Mouse (Mus musculus) embryonic fibroblast, embryonic 13.5 days (primary cell): ENCODE measurements around the gene Ccl25.

Experiments used
- CTCF ChIP-seq: IDR thresholded peaks from 2 replicates; pipeline ENCODE4 v1.5.1; 2011; ENCODE audit warnings: mild to moderate bottlenecking, control low read depth, low read length, moderate library complexity, borderline replicate concordance; ENCODE audit not compliant: insufficient read depth
- POLR2A ChIP-seq: IDR thresholded peaks from 2 replicates; pipeline ENCODE4 v1.6.1; 2011; ENCODE audit warnings: low read depth, mild to moderate bottlenecking, control low read depth, low read length, moderate library complexity

DNA sequence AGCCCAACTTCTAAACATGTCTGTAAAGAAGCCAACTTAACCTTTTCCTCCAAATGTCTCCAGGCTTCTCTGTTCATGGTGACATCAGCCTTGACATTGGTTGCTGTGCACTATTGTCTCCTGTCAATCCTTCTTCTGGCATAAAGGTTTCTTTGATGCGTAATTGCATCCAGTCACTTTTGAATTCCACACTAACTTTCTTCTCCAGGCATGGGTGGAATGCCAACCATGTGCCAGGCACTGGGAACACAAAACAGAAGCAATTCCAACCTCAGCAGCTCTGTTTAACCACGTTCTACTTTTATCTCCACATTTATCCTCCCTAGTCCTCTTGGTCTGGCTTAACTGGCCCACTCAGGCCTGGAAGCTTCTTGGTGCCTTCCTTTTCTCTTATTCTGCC lies 4.0 kb upstream of the Ccl25 start:
- no peak for TF ChIP-seq POLR2A
- no peak for TF ChIP-seq CTCF
